Mouse (Mus musculus) myocyte (in vitro differentiated cells): ENCODE data around the gene Tmem211. TPM values are rescaled to one million over a fixed set of nuclear protein-coding genes. Genes with fewer than 3 reads are reported as not detected.
A peak's percentile ranks its signal among the peaks of the same experiment; 100 is the strongest.

Experiments used
- H3K27me3 ChIP-seq: one replicate; pipeline ENCODE4 v1.6.1; 2011; ENCODE audit not compliant: control insufficient read depth, insufficient read depth, insufficient read length
- H3K36me3 ChIP-seq: one replicate; pipeline ENCODE4 v1.6.1; 2011; ENCODE audit not compliant: control insufficient read depth, insufficient read depth
- H3K4me2 ChIP-seq: one replicate; pipeline ENCODE4 v1.6.1; 2011; ENCODE audit warnings: low read depth, control low read depth
- H3K4me3 ChIP-seq: one replicate; pipeline ENCODE4 v1.5.1; 2011; ENCODE audit warnings: mild to moderate bottlenecking, control low read depth, moderate library complexity
- H3K79me2 ChIP-seq: one replicate; pipeline ENCODE4 v1.6.1; 2011; ENCODE audit not compliant: control insufficient read depth, insufficient read depth
- H3ac ChIP-seq: one replicate; pipeline ENCODE4 v1.6.1; 2011; ENCODE audit not compliant: control insufficient read depth, insufficient read length
- CEBPB ChIP-seq: IDR thresholded peaks from 2 replicates; pipeline ENCODE4 v1.6.1; 2011; ENCODE audit warnings: mild to moderate bottlenecking, moderate library complexity; ENCODE audit not compliant: poor library complexity, insufficient read depth, severe bottlenecking
- E2F4 ChIP-seq: IDR thresholded peaks from one replicate; pipeline ENCODE4 v1.6.1; 2011; ENCODE audit warnings: mild to moderate bottlenecking, control low read depth, moderate library complexity; ENCODE audit not compliant: insufficient read depth
- MAX ChIP-seq: IDR thresholded peaks from one replicate; pipeline ENCODE4 v1.6.1; 2011; ENCODE audit warnings: low read depth, mild to moderate bottlenecking, control low read depth
- MYOD1 ChIP-seq, 3 experiments: IDR thresholded peaks; one replicate each; pipeline ENCODE4 v1.6.1; 2011; ENCODE audit warnings: control low read depth in 2 of 3, low read depth in 2 of 3, mild to moderate bottlenecking in 2 of 3, moderate library complexity in 1 of 3; ENCODE audit not compliant: insufficient read length in 2 of 3, control insufficient read depth in 1 of 3
- MYOG ChIP-seq, 3 experiments: IDR thresholded peaks; one replicate each; pipeline ENCODE4 v1.6.1; 2011; ENCODE audit warnings: control low read depth in 2 of 3, low read depth in 2 of 3, mild to moderate bottlenecking in 2 of 3; ENCODE audit not compliant: insufficient read length in 2 of 3, control insufficient read depth in 1 of 3, insufficient read depth in 1 of 3
- POLR2A ChIP-seq: IDR thresholded peaks from one replicate; pipeline ENCODE4 v1.6.1; 2011; ENCODE audit warnings: low read depth, mild to moderate bottlenecking, control low read depth, moderate library complexity; ENCODE audit not compliant: insufficient read length
- POLR2AphosphoS2 ChIP-seq: IDR thresholded peaks from one replicate; pipeline ENCODE4 v1.6.1; 2011; ENCODE audit warnings: low read depth, control low read depth; ENCODE audit not compliant: insufficient read length
- REST ChIP-seq: IDR thresholded peaks from one replicate; pipeline ENCODE4 v1.6.1; 2011; ENCODE audit warnings: mild to moderate bottlenecking, control low read depth, moderate library complexity; ENCODE audit not compliant: insufficient read depth, insufficient read length
- SRF ChIP-seq: IDR thresholded peaks from one replicate; pipeline ENCODE4 v1.6.1; 2011; ENCODE audit warnings: low read depth; ENCODE audit not compliant: control insufficient read depth, insufficient read length
- TCF12 ChIP-seq: IDR thresholded peaks from one replicate; pipeline ENCODE4 v1.6.1; 2011; ENCODE audit warnings: mild to moderate bottlenecking, control low read depth; ENCODE audit not compliant: poor library complexity, insufficient read depth, severe bottlenecking
- TCF3 ChIP-seq: IDR thresholded peaks from one replicate; pipeline ENCODE4 v1.6.1; 2011; ENCODE audit warnings: low read depth, control low read depth; ENCODE audit not compliant: insufficient read length
- USF1 ChIP-seq: IDR thresholded peaks from one replicate; pipeline ENCODE4 v1.6.1; 2011; ENCODE audit warnings: low read depth, mild to moderate bottlenecking, control low read depth, moderate library complexity
- polyA plus RNA-seq: library from polyadenylated mRNA; unstranded; fragments of >200 nt; fragmentation: generic; extraction: Trizol; gene quantifications from one replicate; pipeline ENCODE4 v1.2.1, GENCODE M21; 2012; ENCODE audit warnings: missing spikeins

Gene Tmem211
- not detected for polyA plus RNA-seq

- no peak within 1 kb of the TSS for H3K4me3 ChIP-seq
- peak; percentile 80 for TF ChIP-seq USF1
- no peak for TF ChIP-seq MYOD1 (IDR thresholded peaks at IDR 0.05; ENCODE audit: control insufficient read depth in 1 of 3, insufficient read length in 2 of 3, low read depth in 2 of 3)
- H3K27me3 ChIP-seq = peaks cover 3% of the 10 kb centered on the region
- peak within 1 kb of the TSS; percentile 69 for H3K4me2 ChIP-seq
- no peaks in the 10 kb centered on the region for H3K79me2 ChIP-seq
- H3K36me3 ChIP-seq = no peaks in the 10 kb centered on the region
- H3ac ChIP-seq = no peak within 1 kb of the TSS
These were observed at the start of gene Tmem211 for GRCm38 (mm10) chr5:113226632-113227102. Gene Tmem211, plus strand, starts transcription at chr5:113226909.

- Histone ChIP-seq H3K4me3 (no peak overlapping the region), H3ac (no peak overlapping the region), H3K79me2 (no peaks in the 10 kb centered on the region), H3K4me2 (no peak overlapping the region), H3K36me3 (no peaks in the 10 kb centered on the region), H3K27me3 (no peaks in the 10 kb centered on the region)
- no peak for TF ChIP-seq POLR2A
- no peak for TF ChIP-seq POLR2AphosphoS2
- TF ChIP-seq REST = no peak
- no peak for TF ChIP-seq MYOD1 (IDR thresholded peaks at IDR 0.05; ENCODE audit: control insufficient read depth in 1 of 3, insufficient read length in 2 of 3, low read depth in 2 of 3)
- no peak for TF ChIP-seq E2F4
- TF ChIP-seq MAX = no peak
These were observed 47.3 kb upstream of the Tmem211 start for GRCm38 (mm10) chr5:113179451-113179842.

- H3K36me3 ChIP-seq = no peaks in the 10 kb centered on the region
- H3K4me3 ChIP-seq = no peak overlapping the region
- TF ChIP-seq POLR2AphosphoS2 (no peak), POLR2A (peak; percentile 23)
These were observed 46.6 kb upstream of the Tmem211 start for GRCm38 (mm10) chr5:113179843-113180682.

GRCm38 (mm10) chr5:113180755-113181154 lies 46.0 kb upstream of the Tmem211 start:
- Histone ChIP-seq H3K36me3 (no peaks in the 10 kb centered on the region), H3K4me2 (peak overlapping the region; percentile 81), H3K4me3 (no peak overlapping the region), H3K79me2 (no peaks in the 10 kb centered on the region), H3K27me3 (no peaks in the 10 kb centered on the region), H3ac (no peak overlapping the region)
- TF ChIP-seq TCF3 (no peak), TCF12 (no peak), POLR2AphosphoS2 (no peak), REST (no peak), USF1 (no peak), MYOG (IDR thresholded peaks at IDR 0.05; ENCODE audit: control insufficient read depth in 1 of 3, insufficient read depth in 1 of 3, insufficient read length in 2 of 3, low read depth in 2 of 3) (no peak), MYOD1 (IDR thresholded peaks at IDR 0.05; ENCODE audit: control insufficient read depth in 1 of 3, insufficient read length in 2 of 3, low read depth in 2 of 3) (no peak), MAX (no peak), SRF (no peak)

More at GRCm38 (mm10) chr5:113179843-113180682, 46.6 kb upstream of the Tmem211 start:
- no peaks in the 10 kb centered on the region for H3K79me2 ChIP-seq
- H3K4me2 ChIP-seq = peak overlapping the region; percentile 81
- H3ac ChIP-seq = no peak overlapping the region
- no peaks in the 10 kb centered on the region for H3K27me3 ChIP-seq

GRCm38 (mm10) chr5:113181441-113181840 lies 45.3 kb upstream of the Tmem211 start:
- Histone ChIP-seq H3ac (no peak overlapping the region), H3K4me3 (no peak overlapping the region), H3K27me3 (no peaks in the 10 kb centered on the region), H3K4me2 (no peak overlapping the region), H3K79me2 (no peaks in the 10 kb centered on the region), H3K36me3 (no peaks in the 10 kb centered on the region)
- TF ChIP-seq SRF (no peak), E2F4 (no peak), REST (no peak), CEBPB (no peak), MAX (no peak), POLR2A (no peak), POLR2AphosphoS2 (no peak), MYOG (IDR thresholded peaks at IDR 0.05; ENCODE audit: control insufficient read depth in 1 of 3, insufficient read depth in 1 of 3, insufficient read length in 2 of 3, low read depth in 2 of 3) (no peak), USF1 (no peak), MYOD1 (IDR thresholded peaks at IDR 0.05; ENCODE audit: control insufficient read depth in 1 of 3, insufficient read length in 2 of 3, low read depth in 2 of 3) (no peak), TCF12 (no peak), TCF3 (no peak)
